Mouse (Mus musculus) adrenal gland, adult 2 months (tissue): ENCODE measurements around the gene Ncam1. TPM values are rescaled to one million over a fixed set of nuclear protein-coding genes. Genes with fewer than 3 reads are reported as not detected.

Experiments used
- DNase-seq: peaks from one replicate; pipeline ENCODE4 v3.0.0; 2021
- long read RNA-seq: library from polyadenylated mRNA; stranded (forward); transcript quantifications from one replicate; pipeline ENCODE4 v2.0.0, GENCODE M21; 2021
- polyA plus RNA-seq: library from polyadenylated mRNA; depleted of rRNA; stranded (reverse); fragments of >200 nt; gene quantifications from 2 replicates; pipeline ENCODE4 v1.2.3, GENCODE M21; 2012; rRNA removed
- total RNA-seq, 2 experiments: library from RNA; stranded (reverse); gene quantifications; 2 replicates each; pipeline ENCODE4 v1.2.3; 2021

Ncam1 gene
- total RNA-seq (10 to 100 TPM; 44.0 to 50.3 TPM), polyA plus RNA-seq (3.0 and 3.3 TPM in 2 replicates)
- long read RNA-seq, partial matches to known transcripts, result 9 of 15 reads
- long read RNA-seq, other reads (novel, unspliced or antisense), result 6 of 15 reads

- DNase-seq, result peak; percentile 90
Observed at GRCm38 (mm10) chr9:49798806-49799205, at the start of gene Ncam1. Ncam1 (minus strand) TSS chr9:49798925.

DNA sequence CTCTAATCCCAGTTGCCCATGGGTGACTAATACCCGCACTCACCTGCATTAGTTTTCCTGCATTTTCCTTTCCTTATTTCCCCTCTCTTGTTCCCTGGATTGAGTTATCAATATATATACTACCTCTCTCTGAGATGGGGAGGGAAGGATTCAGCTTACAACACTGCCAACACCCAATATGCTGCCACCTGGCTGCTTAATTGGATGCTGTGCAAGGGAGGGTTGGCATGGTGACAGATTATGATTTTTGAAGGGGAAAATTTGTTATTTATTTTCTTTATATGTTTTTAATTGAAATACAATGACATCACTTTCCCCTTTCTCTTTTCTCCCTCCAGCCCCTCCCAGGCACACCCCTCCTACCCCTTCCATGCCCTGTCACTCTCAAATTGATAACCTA, 35.3 kb upstream of the Ncam1 start:
- no peak for DNase-seq

DNA sequence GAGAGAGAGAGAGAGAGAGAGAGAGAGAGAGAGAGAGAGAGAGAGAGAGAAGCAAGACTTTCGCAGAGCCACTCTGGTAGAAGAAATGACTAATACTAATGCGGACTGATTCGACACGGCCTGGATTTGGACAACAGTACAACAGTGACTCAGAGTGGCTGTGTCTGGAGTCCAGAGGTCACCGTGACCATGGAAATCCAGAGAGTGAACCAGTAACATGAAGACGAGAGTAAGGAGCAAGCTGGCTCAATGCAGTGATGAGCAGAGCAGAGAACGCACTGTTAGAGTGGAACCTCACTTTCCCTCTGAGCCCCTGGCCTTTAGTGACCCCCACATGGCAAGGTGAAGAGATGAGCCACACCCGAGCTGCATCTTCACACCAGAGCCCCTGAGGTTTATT, 28.9 kb upstream of the Ncam1 start:
- peak; percentile 74 for DNase-seq

GRCm38 (mm10) chr9:49816115-49816650, 17.5 kb upstream of the Ncam1 start:
- DNase-seq, result no peak

- DNase-seq, result no peak
Observed at GRCm38 (mm10) chr9:49814442-49814841, 15.7 kb upstream of the Ncam1 start.

DNA sequence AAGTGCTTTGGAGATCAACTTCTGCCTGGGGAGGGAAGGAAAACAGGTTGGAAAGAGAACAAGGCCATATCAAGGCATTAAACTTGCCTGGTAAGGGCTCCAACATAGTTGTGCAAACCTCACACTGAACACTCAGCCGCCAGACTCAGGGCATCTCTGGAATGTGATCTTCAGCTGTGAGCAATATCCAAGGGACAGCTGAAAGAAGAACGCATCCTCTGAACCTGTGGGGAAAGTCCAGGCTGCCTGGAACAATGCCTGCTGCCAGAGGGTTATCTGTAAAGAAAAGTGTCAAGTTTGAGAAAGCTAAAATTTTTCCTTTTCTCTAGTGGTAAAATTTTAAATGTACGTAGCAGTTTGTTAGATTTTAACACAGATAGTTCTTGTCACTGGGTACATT, 4.5 kb upstream of the Ncam1 start:
- no peak for DNase-seq

DNA sequence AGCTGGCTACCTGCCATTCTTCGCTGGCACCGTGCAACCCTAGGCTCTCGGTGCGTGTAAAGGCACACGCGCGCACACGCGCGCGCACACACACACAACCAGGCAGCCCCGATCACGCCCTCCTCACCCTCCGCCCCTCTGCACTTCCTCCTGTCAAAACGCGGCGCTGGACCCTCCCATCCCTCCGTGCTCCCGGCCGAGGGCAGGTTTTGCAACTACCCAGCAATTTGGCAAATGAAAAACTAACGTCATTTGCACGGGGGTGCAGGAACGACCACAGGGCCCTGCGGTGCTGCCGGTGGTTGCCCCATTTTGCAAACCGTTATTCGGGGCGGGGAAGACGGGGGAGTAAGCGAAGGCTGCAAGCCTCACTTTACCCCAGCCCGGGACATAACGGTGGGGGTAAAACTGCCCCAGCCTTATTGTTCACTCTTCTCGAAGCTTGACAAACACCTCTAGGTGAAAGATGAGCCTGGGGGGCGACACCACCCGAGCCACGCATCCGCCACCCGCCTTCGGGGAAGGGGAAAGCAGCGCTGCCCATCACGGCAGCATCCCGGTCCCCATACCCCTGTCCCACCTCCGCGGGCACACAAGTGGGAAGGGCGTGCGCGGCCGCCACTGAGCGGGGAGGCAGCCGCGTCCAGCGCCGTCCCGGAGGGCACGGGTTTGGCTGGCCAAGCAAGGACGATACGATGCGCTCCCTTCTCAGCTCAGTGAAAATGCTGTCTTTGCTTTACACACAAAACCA, 729 bp downstream of the Ncam1 start:
- peak; percentile 78 for DNase-seq

DNA sequence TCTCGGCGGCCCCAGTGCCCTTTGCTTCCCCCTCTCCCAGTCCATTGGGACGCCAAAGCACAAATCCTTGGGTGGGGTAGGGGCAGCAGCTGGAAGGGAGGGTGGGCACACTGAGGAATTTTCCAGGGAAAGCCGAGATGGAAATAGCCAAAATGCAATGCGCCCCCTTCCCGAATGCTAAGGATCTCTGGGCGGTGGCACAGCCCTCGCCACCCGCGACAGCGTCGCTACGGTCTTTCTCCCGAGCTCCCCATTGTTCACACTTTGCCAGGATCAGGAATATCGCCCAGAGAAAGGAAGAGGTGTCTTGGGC, 1.3 kb downstream of the Ncam1 start:
- no peak for DNase-seq

- DNase-seq, result peak; percentile 89
Observed at GRCm38 (mm10) chr9:49796618-49797507, 1.9 kb downstream of the Ncam1 start.

GRCm38 (mm10) chr9:49795881-49796280, 2.8 kb downstream of the Ncam1 start:
- no peak for DNase-seq

- DNase-seq, result no peak
Observed at GRCm38 (mm10) chr9:49793987-49794550, 4.7 kb downstream of the Ncam1 start.

DNA sequence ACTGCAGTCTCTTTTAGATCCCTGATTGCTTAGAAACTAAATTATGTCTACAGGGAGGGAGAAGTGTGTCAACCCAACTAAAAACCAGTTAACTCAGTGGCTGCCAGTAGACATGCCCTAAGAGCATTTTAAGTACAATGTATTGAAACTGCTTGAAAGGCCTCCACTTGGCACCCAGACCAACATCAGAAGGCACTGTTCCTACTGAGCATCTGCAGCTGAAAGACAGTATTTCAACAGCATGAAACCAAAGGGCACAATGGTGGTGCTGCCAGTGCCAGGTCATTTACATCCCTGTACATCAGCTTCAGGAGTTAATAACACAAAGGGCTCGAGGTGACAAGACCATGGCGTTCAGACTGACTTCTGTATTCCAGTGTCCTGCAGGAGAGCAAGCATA, 5.5 kb downstream of the Ncam1 start:
- DNase-seq, result no peak

- peak; percentile 8 for DNase-seq
Observed at GRCm38 (mm10) chr9:49792646-49793045, 6.1 kb downstream of the Ncam1 start.

DNA sequence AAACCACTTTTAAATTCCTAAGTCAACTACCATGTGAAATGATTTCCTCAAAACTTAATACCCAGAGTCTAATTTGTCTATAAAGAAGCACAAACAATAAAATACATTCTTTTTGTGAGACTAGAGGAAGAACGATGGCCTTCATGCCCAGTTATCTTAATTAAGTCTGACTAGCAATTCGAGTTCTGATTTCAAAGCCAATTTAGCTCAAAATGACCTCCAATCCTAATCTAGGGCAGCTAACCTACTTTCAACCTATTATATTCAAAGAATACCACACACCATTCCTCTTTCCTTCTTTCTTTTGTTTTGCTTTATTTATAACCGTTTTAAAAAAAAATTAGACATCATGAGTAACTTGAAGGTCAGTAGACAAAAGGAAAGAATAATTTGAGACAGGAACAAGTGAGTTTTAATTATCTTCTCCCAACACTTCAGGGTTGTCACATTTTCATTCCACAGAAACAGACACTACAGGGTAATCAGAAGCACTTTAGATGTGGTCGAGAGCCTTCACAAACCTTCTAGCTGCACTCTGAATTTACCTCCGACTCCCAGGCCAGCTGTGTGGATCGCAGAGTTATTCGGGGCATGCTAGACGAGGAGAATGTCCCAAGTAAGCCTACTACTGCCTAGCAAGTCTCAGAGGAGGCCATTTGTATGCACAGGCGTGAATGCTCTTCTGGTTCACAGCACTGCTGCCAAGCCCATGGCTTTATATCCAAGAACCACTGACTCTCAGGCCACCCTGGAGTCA, 17.5 kb downstream of the Ncam1 start:
- no peak for DNase-seq

- no peak for DNase-seq
Observed at GRCm38 (mm10) chr9:49777015-49777637, 21.6 kb downstream of the Ncam1 start.

DNA sequence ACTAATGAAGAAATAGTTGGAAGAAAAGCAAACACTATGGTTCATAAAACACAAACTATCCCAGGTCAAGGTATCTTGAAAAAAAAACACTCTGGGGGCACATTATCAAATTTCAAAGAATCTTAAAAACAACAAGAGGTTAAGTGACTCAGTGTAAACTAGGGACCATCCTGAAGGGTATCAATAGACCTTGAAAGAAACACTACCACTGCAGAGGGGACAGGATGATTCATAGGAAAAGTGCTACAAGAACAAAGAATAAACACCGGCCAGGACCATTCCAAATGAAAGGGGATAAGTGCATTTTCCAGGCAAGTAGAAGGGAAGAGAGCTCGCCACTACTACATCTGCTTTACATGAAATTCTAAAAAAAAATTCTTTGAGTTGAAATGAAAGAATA, 32.1 kb downstream of the Ncam1 start:
- no peak for DNase-seq

- no peak for DNase-seq
Observed at GRCm38 (mm10) chr9:49760571-49760970, 38.2 kb downstream of the Ncam1 start.

DNA sequence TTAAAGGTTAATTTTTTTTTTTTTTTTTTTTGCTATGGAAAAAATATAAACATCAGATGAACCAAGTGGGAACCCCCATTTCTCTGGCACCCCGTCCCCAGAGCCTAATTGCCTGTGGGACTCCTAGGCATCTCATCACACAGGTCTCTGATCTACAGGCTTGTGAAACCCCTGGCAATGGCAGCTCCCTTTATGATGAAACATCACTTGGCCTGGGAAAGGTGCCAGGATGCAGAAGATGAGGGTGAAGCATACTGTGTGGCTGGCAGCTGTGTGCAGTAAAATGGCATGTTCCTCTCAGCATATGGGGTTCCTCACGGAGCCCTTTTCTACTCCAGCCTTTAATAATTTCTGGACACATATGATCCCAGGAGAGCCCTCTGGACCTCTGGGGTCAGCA, 40.3 kb downstream of the Ncam1 start:
- peak; percentile 81 for DNase-seq

DNA sequence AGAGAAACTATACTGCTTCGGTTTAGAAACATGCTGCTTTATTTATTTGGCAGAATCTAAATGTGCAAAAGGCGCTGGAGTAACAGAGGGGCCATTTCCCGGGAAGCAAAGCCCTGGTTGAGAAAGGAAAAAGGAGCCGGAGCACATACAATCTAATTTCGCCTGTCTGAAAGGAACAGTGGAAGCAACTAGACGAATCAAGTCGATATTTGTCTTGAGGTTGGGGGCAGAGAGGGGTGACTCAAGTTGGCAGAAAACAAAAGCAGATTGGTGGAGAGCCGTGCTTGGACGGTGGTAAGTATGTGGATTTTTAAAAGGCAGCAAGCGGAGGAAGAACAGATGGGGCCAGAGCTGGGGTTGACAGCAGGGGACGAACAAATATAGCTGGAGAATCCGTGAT, 40.7 kb downstream of the Ncam1 start:
- no peak for DNase-seq

GRCm38 (mm10) chr9:49757582-49757981, 41.1 kb downstream of the Ncam1 start:
- no peak for DNase-seq

- no peak for DNase-seq
Observed at GRCm38 (mm10) chr9:49756725-49757124, 42.0 kb downstream of the Ncam1 start.
